Mouse (Mus musculus) left cerebral cortex, adult 8-10 months (tissue): Measurements from ENCODE around the gene Tnfrsf13c. TPM values are rescaled to one million over a fixed set of nuclear protein-coding genes. Genes with fewer than 3 reads are reported as not detected.
A peak's percentile ranks its signal among the peaks of the same experiment; 100 is the strongest.
"Not testable (repeated sequence)": the region's sequence is repeated elsewhere in the genome, so short reads cannot be mapped to it uniquely, and the experiment has no call there.

ENCODE experiments used
- DNase-seq, 2 experiments: peaks; one replicate each; pipeline ENCODE4 v3.0.0; 2022; ENCODE audit warnings: low spot score in 2 of 2
- total RNA-seq, 4 experiments: library from RNA; stranded (reverse); gene quantifications; 2 replicates each; pipeline ENCODE4 v1.2.4; 2022

Gene Tnfrsf13c
- under 1 TPM; 0.37 to 0.98 (median 0.64) TPM for total RNA-seq

GRCm38 (mm10) chr15:82223657-82224601, at the start of gene Tnfrsf13c:
TSS of gene Tnfrsf13c (minus strand) at chr15:82224369.
- no peak for DNase-seq

GRCm38 (mm10) chr15:82272295-82272694, 48.1 kb upstream of the Tnfrsf13c start:
- DNase-seq = no peak

- peak in 1 of 2 experiments; percentile 56 for DNase-seq
Observed at GRCm38 (mm10) chr15:82271201-82271600, 47.0 kb upstream of the Tnfrsf13c start.

DNA sequence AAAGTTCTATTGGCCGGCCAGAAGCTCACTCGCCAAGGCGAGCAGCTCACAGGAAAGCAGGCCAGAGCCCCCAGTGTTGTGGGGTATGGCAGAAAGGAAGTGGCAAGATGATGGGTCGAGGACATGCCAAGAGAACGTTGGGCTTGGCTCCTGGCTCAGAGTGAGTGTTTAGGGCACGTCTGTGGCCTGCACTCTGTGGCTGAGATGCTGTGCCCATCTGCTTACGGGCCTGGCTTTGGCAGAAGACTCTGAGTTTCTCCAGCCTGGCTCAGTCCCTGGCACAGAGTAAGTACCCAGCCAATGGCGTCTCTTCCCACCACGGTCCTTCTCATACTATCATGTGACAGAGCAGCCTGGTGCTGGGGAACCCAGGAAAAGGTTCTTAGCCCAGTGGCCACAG, 44.6 kb upstream of the Tnfrsf13c start:
- DNase-seq = no peak

DNA sequence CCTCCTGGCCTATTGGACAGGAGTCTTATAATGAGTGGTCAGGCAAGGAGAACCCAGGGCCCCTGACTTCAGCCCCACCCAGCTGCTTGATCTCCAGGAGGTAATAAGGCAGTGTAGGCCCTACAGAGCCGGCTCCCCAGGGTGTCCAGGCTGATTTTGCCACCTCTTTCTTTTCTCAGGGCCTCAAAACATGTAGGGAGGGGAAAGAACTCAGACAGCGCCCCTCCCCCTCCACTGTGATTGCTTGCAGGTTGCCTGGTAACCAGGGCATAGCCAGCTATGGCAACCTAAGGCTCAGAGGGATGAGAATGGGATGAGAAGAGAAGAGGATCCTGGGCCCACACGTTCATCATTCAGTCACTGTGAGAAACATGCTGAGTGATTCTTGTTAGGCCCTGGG, 44.0 kb upstream of the Tnfrsf13c start:
- DNase-seq = no peak

GRCm38 (mm10) chr15:82266356-82266755, 42.2 kb upstream of the Tnfrsf13c start:
- peak in 1 of 2 experiments; percentile 70 for DNase-seq

DNA sequence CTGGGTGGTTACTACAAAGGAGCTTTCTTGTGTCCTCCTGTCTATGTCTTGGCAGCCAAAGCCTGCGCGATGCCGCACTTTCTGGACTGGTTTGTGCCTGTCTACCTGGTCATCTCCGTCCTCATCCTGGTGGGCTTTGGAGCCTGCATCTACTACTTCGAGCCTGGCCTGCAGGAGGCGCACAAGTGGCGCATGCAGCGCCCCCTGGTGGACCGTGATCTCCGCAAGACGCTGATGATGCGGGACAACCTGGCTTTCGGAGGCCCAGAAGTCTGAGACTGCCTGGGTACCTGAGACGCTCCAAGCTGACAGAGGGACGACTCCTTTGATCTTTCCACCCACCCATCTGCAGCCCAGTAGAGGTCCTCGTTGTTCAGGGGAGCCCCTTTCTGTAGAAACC, 35.3 kb upstream of the Tnfrsf13c start:
- DNase-seq = peak in 1 of 2 experiments; percentile 67

DNA sequence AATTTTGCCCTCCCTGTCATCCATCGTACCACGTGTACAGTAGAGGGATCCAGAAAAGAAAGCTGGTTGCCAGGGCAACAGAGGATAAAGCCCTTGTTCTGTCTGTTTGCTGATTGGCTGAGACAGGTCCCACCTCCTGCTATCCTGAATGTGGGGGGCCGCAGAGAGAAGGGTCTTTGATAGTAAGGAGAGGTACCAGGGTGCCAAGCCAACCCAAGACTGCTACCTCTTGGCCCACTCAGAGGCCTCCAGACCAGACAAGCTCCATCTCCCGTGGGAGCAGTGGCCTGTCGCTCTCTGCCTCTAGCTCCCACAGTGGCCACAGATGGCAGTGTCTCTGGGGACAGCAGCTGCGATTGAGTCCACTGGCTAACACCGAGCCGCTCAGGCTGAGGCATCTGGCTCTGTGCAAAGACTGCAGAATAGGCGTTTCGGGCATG, 31.8 kb upstream of the Tnfrsf13c start:
- peak; percentile 74 to 92 for DNase-seq

DNA sequence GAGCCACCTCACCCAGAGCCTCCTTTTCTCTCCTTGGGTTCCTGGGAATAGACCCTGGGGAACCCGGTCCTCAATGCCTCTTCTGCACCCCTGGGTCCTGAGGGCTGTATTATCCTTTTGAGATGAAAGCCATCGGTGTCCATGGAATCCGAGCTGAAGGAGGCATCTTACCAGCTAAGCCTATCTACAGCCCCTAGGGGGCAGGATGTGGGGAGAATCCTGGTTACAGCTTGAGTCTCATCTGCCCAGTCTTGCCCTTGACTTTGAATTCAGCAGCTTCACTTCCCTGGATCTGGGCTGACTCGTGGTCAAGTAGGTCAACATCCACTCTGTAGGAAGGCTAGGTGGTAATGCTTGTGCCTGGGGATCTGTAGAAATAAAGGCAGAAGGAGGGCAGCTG, 31.1 kb upstream of the Tnfrsf13c start:
- DNase-seq = no peak

- no peak for DNase-seq
Observed at GRCm38 (mm10) chr15:82252097-82252496, 27.9 kb upstream of the Tnfrsf13c start, which contains the start of gene 1500009C09Rik. TSS of gene 1500009C09Rik (plus strand) at chr15:82252397.

DNA sequence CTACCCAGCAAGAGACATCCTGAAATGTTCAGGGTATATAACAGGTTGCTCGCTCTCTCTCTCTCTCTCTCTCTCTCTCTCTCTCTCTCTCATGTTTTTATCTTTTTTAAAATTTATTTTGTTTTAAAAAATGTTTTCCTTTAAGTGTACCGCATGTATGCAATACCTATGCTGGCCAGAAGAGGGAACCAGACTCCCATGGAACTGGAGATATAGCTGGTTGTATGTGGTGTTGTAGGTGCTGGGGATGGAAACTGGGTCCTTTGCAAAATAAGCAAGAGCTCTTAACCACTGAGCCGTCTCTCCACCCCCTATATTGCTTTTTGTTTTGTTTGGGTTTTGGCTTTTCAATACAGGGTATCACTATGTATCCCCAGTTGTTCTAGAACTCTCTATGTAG, 27.4 kb upstream of the Tnfrsf13c start:
- no peak for DNase-seq

DNA sequence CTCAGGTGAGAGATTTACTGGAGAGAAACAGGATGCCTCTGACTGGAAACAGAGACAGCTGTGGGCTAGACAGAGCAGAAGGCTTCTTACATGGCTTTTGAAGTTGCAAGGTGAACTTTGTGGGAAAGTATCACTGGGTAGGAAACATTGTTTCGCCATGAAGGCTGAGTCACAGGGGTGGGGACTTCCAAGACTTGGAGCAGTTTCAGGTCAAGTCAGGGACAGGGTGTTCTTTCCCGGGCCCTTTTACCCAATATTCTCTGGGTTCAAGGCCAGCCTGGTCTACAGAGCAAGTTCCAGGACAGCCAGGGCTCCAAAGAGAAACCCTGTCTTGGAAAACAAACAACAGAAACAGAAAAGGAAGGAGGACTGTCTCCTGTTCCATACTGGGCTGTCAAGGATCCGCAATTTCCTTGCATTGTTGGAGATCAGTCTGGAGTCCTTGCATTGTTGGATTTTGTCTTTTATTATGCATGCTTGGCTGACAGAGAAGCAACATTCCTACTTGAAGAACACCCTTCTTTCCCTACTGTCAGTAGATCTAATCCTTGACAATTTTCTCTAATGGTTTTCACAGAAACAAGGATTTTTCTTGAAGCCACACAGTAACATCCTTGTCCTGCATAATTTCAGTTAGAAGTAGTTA, 23.1 kb upstream of the Tnfrsf13c start:
- DNase-seq = no peak

GRCm38 (mm10) chr15:82244805-82245161, 20.6 kb upstream of the Tnfrsf13c start:
- DNase-seq = not testable (repeated sequence)

- DNase-seq = peak; percentile 88 to 90
Observed at GRCm38 (mm10) chr15:82244115-82244804, 20.1 kb upstream of the Tnfrsf13c start, which contains the start of gene Cenpm. TSS of gene Cenpm (minus strand) at chr15:82244748.

GRCm38 (mm10) chr15:82243742-82244114, 19.6 kb upstream of the Tnfrsf13c start:
- no peak for DNase-seq

DNA sequence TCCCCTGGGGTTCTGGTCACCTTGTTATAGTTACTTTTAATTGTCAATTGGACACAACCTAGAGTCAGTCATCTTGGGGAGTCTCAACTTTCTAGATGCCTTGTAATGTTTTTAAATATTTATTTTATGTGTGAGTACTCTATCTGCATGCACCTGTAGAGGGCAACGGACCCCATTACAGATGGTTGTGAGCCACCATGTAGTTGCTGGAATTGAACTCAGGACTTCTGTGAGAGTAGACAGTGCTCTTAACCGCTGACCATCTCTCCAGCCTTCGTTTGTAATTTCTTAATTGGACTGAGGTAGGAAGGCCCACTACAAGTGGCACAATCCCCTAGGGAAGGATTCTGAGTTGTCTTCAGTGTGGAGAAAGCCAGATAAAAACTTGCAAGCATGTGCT, 19.1 kb upstream of the Tnfrsf13c start:
- no peak for DNase-seq

- DNase-seq = peak; percentile 61 to 88
Observed at GRCm38 (mm10) chr15:82236565-82236964, 12.4 kb upstream of the Tnfrsf13c start.

GRCm38 (mm10) chr15:82235661-82236060, 11.5 kb upstream of the Tnfrsf13c start:
- DNase-seq = no peak

- DNase-seq = no peak
Observed at GRCm38 (mm10) chr15:82232651-82233050, 8.5 kb upstream of the Tnfrsf13c start.

GRCm38 (mm10) chr15:82231591-82232378, 7.6 kb upstream of the Tnfrsf13c start:
- DNase-seq = peak in 1 of 2 experiments; percentile 50

DNA sequence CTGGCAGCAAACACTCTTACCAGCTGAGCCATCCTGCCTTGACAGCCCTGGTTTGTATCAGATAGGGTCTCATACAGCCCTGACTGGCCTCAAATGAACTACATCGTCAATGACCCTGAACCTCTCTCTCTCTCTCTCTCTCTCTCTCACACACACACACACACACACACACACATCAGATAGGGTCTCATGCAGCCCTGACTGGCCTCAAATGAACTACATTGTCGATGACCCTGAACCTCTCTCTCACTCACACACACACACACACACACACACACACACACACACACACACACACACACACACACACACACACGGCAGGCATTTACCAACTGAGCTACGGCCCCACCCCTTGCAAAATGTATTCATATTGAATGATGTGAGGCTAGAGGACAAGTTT, 6.9 kb upstream of the Tnfrsf13c start:
- no peak for DNase-seq
